Mouse (Mus musculus): ENCODE results near the gene Rbm47. TPM values are rescaled to one million over a fixed set of nuclear protein-coding genes. Genes with fewer than 3 reads are reported as not detected.

The Rbm47 gene
- polyA plus RNA-seq, 1 experiment from 2014 or later, result 70.7 TPM

DNA sequence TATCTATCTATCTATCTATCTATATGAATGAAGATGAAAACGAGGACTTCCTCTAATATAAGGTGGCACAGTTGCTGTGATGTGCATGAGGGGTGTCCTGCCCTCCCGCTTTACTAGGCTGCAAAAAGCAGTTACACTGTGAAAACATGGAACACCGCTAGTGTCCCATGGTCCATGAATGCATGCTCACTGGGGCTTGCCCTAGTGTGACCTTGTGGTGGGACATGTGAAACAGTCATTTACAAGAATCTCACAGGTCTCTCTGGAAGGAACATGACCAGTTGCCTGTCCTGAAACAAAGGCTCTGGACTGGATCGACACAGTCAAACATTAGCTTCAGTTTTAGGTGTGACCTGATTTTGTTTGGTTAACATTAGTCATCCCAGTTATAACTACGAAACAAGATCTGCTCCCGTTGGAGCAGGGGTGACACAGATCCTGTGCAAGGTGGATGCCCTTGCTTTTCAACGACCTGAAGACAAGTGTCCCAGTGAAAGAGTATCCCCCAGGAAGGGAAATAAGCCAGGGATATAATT, 132.1 kb downstream of the Rbm47 start:
- no peak for TF ChIP-seq EP300 (optimal IDR thresholded peaks at IDR 0.05)
- no peak for TF ChIP-seq CTCF (IDR thresholded peaks at IDR 0.05; ENCODE audit: low read depth)
- Histone ChIP-seq H3K36me3 (ENCODE audit: control insufficient read depth, insufficient read depth, low read length) (no peaks in the 10 kb centered on the region), H3K27me3 (ENCODE audit: control insufficient read depth, insufficient read depth, low read length) (no peaks in the 10 kb centered on the region), H3K4me1 (replicated peaks; ENCODE audit: control insufficient read depth, insufficient read depth) (no peaks in the 10 kb centered on the region; the same call in 1 of the 2 replicates), H3K27ac (replicated peaks) (peak overlapping the region; percentile 82), H3K9me3 (ENCODE audit: control insufficient read depth, low read length) (no peaks in the 10 kb centered on the region), H3K4me2 (replicated peaks; ENCODE audit: low read depth) (no peak overlapping the region; the same call in 1 of the 2 replicates), H3K4me3 (ENCODE audit: low read depth, low read length) (no peak overlapping the region), H3K9ac (ENCODE audit: low read length) (no peak overlapping the region)
- DNase-seq (ENCODE audit: low spot score) (peak; percentile 42), ATAC-seq (ENCODE audit: low FRiP score, low TSS enrichment) (peak; percentile 68)
- WGBS, result 62% methylated on average over 7 of the region's 7 CpGs

DNA sequence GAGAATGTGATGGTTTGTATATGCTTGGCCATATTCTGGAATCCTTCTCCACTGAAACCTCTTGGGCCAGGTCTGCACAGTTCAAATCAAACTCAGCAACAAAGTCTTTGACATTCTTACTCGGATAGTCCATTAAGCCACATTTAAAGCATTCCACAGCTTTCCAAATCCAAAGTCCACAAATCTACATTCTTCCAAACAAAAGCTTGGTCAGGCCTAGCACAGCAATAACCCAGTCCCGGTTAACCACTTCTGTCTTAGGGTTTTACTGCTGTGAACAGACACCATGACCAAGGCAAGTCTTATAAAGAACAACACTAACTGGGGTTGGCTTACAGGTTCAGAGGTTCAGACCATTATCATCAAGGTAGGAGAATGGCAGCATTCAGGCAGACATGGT, 133.1 kb downstream of the Rbm47 start:
- Histone ChIP-seq H3K27me3 (ENCODE audit: control insufficient read depth, insufficient read depth, low read length) (no peaks in the 10 kb centered on the region), H3K27ac (replicated peaks) (no peak overlapping the region), H3K4me2 (replicated peaks; ENCODE audit: low read depth) (no peak overlapping the region), H3K9ac (ENCODE audit: low read length) (no peak overlapping the region), H3K4me1 (replicated peaks; ENCODE audit: control insufficient read depth, insufficient read depth) (no peaks in the 10 kb centered on the region; the same call in 1 of the 2 replicates), H3K36me3 (ENCODE audit: control insufficient read depth, insufficient read depth, low read length) (no peaks in the 10 kb centered on the region), H3K4me3 (ENCODE audit: low read depth, low read length) (no peak overlapping the region), H3K9me3 (ENCODE audit: control insufficient read depth, low read length) (no peaks in the 10 kb centered on the region)
- DNase-seq (ENCODE audit: low spot score), result no peak
- no peak for TF ChIP-seq CTCF (IDR thresholded peaks at IDR 0.05; ENCODE audit: low read depth)
- no peak for TF ChIP-seq EP300 (optimal IDR thresholded peaks at IDR 0.05)
- no peak for ATAC-seq (ENCODE audit: low FRiP score, low TSS enrichment)
- 57% methylated on average over 2 of the region's 2 CpGs for WGBS

DNA sequence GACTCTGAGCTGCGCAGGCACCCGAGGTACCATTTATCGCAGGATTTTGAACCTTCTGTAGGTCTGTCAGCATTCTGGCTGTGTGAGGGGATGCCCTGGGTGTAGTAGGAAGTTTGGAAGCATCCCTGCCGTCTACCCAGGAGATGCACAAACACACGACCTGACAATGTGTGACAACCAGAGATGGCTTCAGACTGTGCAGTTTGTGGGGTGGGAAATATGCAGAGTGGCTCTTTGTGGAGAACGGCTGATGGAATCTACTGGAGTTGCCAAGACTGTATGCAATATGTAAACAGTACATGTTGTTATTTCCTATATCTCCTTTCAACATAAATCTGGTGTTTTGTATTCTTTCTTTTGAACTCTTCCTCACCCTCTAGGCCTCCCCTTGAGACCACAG, 135.9 kb downstream of the Rbm47 start:
- 54% methylated on average over 6 of the region's 6 CpGs for WGBS
- ATAC-seq (ENCODE audit: low FRiP score, low TSS enrichment) (no peak), DNase-seq (ENCODE audit: low spot score) (no peak)

GRCm38 (mm10) chr5:66036440-66037054, 136.4 kb downstream of the Rbm47 start:
- H3K9ac ChIP-seq (ENCODE audit: low read length), result no peak overlapping the region
- ATAC-seq (ENCODE audit: low FRiP score, low TSS enrichment) (no peak), DNase-seq (ENCODE audit: low spot score) (no peak)
- H3K27me3 ChIP-seq (ENCODE audit: control insufficient read depth, insufficient read depth, low read length), result no peaks in the 10 kb centered on the region
- TF ChIP-seq EP300 (optimal IDR thresholded peaks at IDR 0.05) (no peak), CTCF (IDR thresholded peaks at IDR 0.05; ENCODE audit: low read depth) (no peak)
- H3K4me1 ChIP-seq (replicated peaks; ENCODE audit: control insufficient read depth, insufficient read depth), result no peaks in the 10 kb centered on the region; the same call in 1 of the 2 replicates
- H3K27ac ChIP-seq (replicated peaks), result no peak overlapping the region
- H3K9me3 ChIP-seq (ENCODE audit: control insufficient read depth, low read length), result no peaks in the 10 kb centered on the region
- H3K36me3 ChIP-seq (ENCODE audit: control insufficient read depth, insufficient read depth, low read length), result no peaks in the 10 kb centered on the region
- no peak overlapping the region for H3K4me2 ChIP-seq (replicated peaks; ENCODE audit: low read depth)
- WGBS, result 35% methylated on average over 7 of the region's 7 CpGs
- H3K4me3 ChIP-seq (ENCODE audit: low read depth, low read length), result no peak overlapping the region

More for the DNA sequence above, 135.9 kb downstream of the Rbm47 start:
- Histone ChIP-seq H3K9ac (ENCODE audit: low read length) (no peak overlapping the region), H3K4me2 (replicated peaks; ENCODE audit: low read depth) (no peak overlapping the region), H3K27ac (replicated peaks) (no peak overlapping the region), H3K9me3 (ENCODE audit: control insufficient read depth, low read length) (no peaks in the 10 kb centered on the region), H3K4me3 (ENCODE audit: low read depth, low read length) (no peak overlapping the region), H3K27me3 (ENCODE audit: control insufficient read depth, insufficient read depth, low read length) (no peaks in the 10 kb centered on the region), H3K36me3 (ENCODE audit: control insufficient read depth, insufficient read depth, low read length) (no peaks in the 10 kb centered on the region), H3K4me1 (replicated peaks; ENCODE audit: control insufficient read depth, insufficient read depth) (no peaks in the 10 kb centered on the region; the same call in 1 of the 2 replicates)
- TF ChIP-seq CTCF (IDR thresholded peaks at IDR 0.05; ENCODE audit: low read depth) (no peak), EP300 (optimal IDR thresholded peaks at IDR 0.05) (no peak)

DNA sequence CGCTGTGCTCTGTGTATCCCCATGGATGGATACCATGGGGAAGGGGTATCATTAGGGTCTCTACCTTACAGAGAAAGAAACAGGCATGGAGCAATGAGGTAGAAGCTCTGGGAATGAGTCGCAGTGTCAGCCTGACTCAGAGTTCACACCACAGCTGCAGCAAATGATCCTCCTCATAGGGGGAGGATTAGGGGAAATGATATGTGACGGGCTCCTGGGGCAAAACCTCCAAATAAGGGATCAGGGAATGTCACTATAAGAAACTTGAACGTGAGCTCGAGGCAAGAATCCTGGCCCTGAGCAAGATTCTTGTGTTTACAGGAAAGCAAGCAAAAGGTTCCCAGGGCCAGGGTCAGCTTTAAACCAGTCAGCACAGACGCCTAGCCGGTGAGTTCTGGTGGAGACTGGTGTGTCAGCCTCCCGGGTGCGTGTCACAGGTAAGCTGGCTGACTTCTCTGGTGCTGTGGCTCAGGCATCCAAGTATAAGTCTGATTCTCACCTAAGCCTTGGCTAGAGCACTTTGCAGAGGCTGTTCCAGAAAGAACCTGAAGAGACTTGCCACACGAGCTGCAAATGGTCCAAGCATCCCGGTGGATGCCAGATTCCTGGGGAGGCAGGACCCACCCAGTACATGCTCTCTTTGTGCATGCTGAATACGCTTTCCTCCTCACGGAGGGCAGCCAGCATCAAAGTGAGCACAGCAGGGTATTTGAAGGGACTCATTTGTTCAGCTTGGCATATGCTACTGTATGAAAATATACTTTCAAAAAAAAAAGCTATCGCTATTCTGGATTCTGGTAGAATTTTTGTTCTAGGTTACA, 138.3 kb downstream of the Rbm47 start:
- TF ChIP-seq CTCF (IDR thresholded peaks at IDR 0.05; ENCODE audit: low read depth), result no peak
- no peak for TF ChIP-seq EP300 (optimal IDR thresholded peaks at IDR 0.05)
- H3K4me1 ChIP-seq (replicated peaks; ENCODE audit: control insufficient read depth, insufficient read depth), result no peaks in the 10 kb centered on the region; the same call in 1 of the 2 replicates
- no peaks in the 10 kb centered on the region for H3K9me3 ChIP-seq (ENCODE audit: control insufficient read depth, low read length)
- H3K27ac ChIP-seq (replicated peaks), result no peak overlapping the region
- H3K4me2 ChIP-seq (replicated peaks; ENCODE audit: low read depth), result no peak overlapping the region
- H3K27me3 ChIP-seq (ENCODE audit: control insufficient read depth, insufficient read depth, low read length), result no peaks in the 10 kb centered on the region
- peak; percentile 56; the same call in 1 of the 2 replicates for ATAC-seq (ENCODE audit: low FRiP score, low TSS enrichment)
- 41% methylated on average over 14 of the region's 14 CpGs for WGBS
- H3K4me3 ChIP-seq (ENCODE audit: low read depth, low read length), result no peak overlapping the region
- no peak for DNase-seq (ENCODE audit: low spot score)
- no peak overlapping the region for H3K9ac ChIP-seq (ENCODE audit: low read length)
- H3K36me3 ChIP-seq (ENCODE audit: control insufficient read depth, insufficient read depth, low read length), result no peaks in the 10 kb centered on the region

Data from stomach, postnatal 0 days (tissue).